Mouse (Mus musculus): ENCODE results near the gene Sirt7.

- TF ChIP-seq GATA1 (IDR thresholded peaks at IDR 0.05; ENCODE audit: low read length) (no peak), TAL1 (IDR thresholded peaks at IDR 0.05; ENCODE audit: low read length) (no peak)
Measured at GRCm38 (mm10) chr11:120579316-120580107, 45.5 kb downstream of the Sirt7 start.

Data from erythroblast, embryonic 14.5 days (primary cell).